Mouse (Mus musculus) cerebellum, postnatal 36 days (tissue): ENCODE data around the gene Dtnb.
A peak's percentile ranks its signal among the peaks of the same experiment; 100 is the strongest.

Experiments
- DNase-seq, 2 experiments: peaks; one replicate each; pipeline ENCODE4 v3.0.0; 2021 to 2022; ENCODE audit warnings: mixed read lengths in 2 of 2

The Dtnb gene

DNA sequence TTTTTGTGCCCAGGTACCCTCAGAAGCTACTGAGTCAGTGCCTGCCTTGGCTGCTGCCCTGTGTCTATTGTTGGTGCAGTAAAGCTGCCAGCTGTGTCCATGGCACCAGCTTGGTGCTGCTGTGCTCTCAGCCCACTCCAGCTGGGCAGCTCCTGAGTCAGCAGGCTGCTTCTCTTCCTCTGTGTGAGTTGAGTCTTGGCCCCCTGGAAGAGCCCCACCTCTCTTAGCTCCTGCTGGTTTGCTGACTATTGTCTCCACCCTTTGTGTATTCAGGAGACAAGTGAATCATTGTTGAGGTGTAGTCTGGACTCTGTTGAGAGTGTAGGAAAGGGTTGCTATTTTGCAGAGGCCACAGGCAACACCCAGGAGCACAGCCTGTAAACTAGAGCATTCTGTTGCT lies 90.5 kb downstream of the Dtnb start:
- no peak for DNase-seq

DNA sequence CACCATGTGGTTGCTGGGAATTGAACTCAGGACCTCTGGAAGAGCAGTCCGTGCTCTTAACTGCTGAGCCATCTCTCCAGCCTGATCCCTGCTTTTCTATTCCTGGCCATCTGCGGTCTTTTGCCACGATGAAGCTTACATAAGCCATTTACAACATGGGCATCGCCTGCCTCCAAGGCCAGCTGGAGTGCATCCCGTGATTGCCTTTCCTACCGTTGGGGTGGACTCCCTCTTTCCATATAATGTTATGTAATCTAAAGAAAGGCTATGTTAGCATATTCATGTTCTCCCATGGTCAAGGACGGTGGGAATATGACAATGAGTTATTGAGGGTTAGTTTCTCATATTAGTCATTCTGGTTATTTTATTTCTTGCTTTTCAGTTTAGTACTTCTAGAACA lies 91.2 kb downstream of the Dtnb start:
- DNase-seq = peak in 1 of 2 experiments; percentile 30

DNA sequence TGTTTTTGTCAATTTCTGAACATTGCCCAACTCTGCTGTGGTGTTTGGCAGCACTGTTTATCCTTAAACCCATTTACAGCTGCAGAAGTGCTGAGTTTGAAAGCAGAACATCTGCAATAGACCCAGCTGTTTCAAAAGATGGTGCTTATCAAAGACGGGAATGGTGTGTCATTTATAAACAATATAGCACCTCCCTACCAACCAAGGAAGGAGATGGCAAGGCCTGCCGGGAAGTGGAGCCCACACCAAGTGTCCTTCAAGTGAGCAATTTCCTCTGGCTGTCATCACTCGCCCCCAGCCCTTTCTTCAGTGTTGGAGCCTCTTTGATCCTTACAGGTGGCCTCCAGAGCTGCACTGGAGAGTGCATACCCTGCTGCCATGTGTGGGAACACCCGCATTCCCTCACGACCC lies 97.8 kb downstream of the Dtnb start:
- DNase-seq = no peak

DNA sequence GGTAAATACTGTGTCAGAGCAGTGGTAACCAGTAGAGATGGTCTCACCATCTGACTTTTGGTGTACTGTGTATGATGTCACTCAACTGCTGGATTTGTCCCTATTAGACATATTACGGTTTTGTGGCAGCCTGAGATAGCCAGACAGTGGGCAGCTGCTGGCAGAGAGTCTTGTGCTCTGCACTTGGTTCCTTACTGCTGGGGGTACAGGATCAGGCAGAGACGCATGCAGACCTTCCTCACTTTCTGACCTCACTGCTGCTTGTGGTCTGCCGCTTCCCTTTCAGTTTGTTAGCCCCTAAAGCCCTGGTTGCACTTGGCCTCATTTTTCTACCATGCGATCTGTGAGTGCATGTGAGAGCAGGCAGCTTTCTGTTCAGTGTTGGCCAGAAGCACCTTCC lies 98.9 kb downstream of the Dtnb start:
- DNase-seq = no peak

DNA sequence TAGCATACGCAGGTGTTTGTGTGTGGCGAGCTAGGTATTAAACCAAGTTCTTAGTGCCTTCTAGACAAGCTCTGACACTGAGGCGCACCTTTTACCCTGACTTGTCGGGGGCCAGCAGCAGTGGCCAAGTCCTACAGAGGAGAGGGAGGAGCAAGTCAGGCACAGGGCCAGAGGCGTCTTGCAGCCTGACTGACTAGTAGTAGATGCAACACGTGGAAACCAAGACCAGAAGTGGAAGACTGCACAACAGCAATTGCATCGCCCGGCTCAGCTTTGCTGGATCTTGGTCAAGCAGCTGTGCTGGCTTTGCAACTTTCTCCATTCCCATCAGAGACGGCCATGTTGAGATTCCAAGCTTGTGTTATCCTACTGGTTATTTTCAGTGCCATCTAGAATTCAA lies 100.6 kb downstream of the Dtnb start:
- DNase-seq = no peak

DNA sequence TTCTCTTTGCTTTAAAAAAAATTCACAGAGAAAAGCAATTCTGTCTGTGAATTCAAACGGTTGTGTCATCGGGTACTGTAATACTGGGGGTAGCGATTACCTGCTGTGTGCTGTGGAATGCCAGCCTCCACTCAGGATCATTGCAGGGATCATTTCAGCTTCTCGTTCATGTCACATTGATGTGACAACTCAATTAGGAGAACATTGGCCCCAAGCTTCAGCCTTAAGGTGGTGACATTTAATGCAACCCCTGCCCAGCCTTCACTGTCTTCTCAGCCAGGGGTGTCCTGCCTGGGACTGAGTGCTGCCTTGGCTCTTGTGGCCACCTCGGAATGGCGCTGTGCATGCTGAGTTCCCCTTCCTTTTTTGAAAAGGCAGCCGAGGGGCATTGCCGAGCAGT lies 101.7 kb downstream of the Dtnb start:
- DNase-seq = no peak

DNA sequence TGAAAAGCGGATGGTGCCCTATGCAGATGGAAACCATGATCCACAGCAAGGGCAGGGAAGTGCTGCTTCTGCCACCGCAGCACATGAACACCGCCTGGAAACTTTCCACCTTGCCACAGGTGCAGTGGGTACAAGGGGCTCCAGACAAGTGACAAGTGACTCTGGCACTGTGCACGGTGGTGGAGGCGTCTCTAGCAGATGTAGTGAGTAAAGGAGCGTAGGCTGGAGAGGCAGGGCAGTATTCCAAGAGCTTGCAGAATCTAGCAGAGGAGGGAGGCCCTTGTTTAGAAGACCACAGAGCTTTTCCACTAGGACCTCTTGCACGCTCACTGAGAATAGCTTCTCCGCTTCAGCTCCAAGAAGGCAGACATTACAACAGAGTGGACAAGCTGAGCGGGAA lies 102.7 kb downstream of the Dtnb start:
- no peak for DNase-seq

DNA sequence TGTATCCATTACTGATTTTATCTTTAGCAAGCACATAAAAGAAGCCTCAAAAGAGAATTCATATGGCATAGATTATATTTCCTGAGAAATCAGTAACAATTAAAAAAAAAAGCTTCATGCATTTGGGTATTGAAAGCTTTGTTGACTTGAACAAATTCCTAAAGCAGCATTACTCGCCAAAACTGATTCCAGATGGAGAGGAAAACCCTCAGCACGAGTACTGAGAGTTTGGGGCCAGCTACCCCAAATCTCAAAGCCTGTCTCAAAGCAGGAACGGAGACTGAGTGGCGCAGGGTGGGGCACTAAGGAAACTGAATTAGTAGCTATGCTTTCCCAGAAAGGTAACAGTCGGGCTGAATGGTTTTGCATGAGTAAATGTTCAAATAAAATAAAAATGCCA lies 108.5 kb downstream of the Dtnb start:
- DNase-seq = no peak

DNA sequence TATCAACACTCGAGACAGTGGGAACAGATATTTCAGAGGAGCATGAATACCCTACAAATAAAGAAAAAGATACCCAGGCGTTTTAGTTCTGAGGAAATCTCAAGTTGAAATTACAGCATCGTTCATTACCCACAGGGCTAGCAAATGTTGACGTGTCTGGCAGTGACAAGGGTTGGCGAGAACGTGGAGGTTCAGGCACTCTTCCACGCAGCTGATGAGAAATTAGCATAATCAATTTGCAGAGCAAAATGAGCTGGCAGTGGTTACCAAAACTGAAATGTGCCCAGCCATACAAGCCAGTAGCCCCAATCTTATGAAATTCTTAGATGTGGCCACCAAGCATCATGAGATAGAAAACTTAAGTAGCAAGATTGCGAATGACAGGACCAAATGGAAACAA lies 110.9 kb downstream of the Dtnb start:
- no peak for DNase-seq

DNA sequence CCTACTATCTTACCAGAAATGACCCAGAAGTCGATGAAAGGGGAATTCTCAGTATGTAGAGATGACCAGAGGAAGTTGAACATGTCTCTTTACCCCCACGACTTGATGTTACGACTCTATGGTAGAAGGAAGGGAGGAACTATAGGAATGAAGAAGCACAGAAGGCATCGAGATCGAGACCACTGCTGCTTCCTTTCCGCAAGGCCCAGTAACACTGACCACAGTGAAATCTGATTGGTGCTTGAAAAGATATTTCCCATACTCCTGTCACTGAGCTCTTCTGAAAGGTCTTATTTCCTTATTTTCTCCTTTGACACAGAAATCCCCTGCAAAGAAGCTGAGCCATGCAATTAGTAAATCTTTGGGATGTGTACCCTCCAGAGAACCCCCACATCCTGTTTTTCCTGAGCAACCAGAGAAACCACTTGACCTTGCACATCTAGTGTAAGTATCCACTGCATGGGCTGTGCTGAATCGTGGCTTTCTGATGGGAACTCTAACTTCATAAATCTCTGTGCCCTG lies 114.3 kb downstream of the Dtnb start:
- DNase-seq = no peak

DNA sequence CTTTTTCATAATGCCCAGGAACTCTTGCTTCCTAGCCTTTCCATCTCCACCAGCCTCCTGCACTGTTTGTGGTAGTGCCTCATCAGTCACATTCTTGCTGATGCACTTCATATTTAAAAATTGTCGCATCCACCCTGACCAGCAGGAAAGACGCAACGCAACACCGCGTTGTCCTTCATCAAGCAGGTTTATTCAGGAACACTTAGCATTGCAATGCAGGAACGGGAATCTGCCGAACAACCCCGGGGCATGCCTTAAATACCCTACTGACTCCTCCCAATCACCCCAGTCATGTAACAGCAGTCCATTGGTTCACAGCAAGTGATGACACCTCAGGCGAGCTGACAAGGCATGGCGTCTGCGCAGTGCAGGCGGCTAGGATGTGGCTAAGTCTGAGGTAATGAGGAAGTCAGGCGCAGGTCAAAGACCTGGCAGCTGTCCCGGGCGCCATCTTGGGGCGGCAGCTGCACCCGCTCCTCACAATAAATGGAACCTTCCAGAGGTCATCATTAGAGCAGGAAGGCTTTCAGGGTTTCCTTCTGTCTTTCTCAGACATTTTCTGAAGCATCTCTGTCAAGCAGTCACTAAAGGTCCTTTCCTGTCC lies 118.8 kb downstream of the Dtnb start:
- peak in 1 of 2 experiments; percentile 15 for DNase-seq

DNA sequence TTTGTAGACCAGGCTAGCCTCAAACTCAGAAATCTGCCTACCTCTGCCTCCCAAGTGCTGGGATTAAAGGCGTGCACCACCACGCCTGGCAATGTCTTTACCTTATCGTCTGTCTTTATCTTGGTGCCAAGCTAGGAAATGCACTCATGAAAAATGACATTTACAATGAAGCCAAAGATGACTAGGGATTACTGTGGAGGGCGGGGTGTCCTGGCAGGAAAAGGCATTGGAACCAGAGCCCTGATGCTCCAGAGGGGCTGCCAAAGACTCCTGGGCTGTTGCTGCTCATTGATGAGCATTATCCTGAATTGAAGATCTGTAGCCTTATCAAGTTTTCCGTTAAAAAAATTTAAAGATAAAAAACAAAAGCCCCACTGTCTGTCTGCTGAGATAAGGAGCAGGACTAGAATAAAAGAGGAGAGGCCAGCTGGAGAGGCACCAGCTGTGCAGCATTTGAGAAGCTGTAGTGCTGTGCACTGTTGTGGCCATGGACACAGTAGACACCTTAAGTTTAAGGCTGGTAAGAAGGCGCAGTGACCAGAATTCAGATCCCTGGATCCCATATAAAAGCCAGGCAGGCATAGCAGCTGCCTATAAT lies 120.7 kb downstream of the Dtnb start:
- peak; percentile 23 to 39 for DNase-seq

DNA sequence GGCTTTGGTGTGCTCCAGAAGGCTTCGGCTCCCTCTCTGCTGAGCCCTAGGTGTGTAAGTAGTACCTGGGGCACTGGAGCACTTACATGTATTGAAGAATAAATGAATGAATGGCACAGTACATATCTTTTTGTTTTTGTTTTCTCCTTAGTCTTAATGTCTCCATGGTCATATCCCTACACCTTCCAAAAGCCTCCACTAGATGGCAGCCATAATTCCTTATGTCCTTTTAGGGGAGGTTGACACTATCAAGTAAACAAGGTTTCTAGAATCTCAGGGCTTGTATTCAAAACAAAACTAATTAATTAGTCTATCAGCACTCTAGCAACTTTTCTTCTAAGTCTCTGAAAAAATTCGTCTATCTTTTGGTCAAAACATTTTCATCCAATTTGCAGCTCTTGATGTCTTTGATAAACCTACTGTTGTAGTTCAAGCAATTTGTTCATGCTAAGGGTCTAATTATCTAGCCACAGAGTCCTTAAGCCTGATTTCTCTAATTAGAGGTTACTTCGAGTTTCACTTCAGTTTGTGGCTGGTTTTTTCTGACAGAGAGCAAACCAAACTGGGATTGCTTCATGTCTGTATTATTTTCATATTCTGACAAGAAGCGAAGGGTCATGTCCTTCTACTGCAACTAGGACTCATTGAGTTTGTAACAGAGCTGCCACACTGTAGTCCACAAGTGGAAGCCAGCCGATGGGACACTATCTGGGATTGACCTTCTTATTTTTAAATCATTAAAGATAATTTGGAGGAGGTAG lies 123.7 kb downstream of the Dtnb start:
- peak in 1 of 2 experiments; percentile 65 for DNase-seq

DNA sequence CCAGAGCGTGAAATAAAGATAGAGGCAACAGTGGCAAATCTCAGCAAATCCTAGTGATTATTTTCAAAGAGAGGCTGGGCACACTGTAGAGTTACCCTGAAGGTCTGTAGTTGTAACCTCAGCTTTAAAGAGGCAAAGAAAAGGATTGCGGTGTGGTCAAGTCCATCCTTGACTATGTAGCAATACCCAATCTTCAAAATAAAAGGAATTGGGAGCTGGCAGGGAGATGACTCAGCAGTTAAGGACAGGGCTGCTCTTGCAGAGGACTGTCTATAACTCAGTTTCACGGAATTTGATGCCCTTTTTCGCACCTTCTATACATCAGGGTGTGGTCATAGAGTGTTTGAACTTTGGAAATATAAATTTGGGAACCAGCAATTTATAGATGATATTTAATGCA lies 128.3 kb downstream of the Dtnb start:
- DNase-seq = no peak

DNA sequence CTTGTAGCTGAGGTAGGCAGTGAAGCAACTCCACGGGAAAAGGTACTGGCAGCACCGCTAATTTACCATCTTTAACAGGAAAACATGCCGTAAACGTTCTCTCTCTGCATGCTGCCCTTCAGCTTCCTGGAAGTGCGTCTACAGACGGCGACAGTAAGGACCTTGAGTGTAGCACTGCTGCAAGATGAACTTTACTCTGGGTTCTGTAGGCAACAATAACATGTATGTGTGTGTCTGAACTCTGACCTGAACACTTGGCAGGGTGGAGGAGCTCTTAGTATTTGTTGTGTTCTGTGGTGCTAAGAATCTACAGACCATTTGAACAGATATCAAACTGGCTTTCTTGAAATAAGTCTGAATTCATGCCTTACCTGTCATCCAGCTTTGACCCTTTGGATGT lies 130.7 kb downstream of the Dtnb start:
- no peak for DNase-seq

DNA sequence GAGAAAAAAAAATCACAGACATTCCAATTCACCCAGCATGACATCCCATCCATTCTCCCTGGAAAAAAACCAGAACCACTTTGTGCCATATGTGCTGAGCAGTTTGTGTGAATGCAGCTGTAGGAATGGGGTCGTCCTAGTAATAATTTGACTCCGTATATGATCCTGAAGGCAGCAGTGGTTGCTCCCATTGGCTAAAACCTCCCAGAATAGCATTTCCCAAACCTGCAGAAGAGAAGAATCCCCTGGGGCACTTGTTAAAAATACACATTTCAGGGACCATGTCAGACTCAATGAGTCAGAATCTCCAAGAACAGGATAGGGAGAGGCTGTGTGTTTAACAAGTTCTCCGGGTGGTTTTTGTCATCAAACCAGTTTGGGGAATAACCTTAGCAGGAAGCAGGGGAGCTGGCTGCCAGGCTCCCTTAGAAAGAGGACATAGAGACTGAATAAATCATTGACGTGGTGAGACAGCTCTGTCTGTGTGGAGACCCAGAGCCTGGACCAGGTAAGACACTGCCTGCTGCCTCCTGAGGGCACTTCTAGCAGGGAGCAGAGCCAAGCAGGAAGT lies 147.1 kb downstream of the Dtnb start:
- DNase-seq = peak in 1 of 2 experiments; percentile 25

DNA sequence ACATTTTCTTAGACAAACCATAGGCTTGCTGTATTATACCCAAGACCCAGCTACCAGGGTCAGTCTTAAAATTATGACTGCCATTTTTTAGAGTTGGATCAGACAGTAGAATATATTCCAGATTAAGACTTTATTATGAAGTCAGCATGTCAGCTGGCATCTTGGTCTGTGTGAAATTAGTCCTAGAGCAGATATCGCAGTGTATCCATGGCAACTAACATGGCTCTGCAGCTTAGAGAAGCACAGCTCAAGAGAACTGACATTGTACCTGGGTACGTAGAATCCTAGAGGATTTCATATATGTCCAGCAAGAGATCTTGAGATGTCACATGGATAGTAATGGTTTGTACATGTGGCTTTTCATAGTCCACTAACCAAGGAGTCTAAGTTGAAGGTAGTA lies 148.3 kb downstream of the Dtnb start:
- no peak for DNase-seq

DNA sequence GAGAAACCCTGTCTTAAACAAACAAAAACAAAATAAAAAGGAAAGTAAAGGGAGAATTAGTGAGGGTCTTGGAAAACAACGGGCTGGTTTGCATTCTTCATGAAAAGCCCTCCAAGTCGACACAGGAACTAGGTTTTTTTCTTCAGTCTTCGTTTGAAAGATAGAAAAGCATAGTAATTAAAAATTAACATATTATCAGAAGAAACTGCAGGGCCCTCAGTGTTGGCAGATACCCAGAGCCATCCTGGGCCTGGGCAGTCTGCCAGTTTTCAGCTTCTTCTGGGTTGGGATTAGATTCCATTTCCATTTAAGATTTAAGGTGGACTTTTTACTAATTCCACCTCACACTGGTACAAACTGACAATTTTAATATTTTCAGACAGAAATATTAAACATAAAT lies 151.6 kb downstream of the Dtnb start:
- peak; percentile 79 to 80 for DNase-seq

DNA sequence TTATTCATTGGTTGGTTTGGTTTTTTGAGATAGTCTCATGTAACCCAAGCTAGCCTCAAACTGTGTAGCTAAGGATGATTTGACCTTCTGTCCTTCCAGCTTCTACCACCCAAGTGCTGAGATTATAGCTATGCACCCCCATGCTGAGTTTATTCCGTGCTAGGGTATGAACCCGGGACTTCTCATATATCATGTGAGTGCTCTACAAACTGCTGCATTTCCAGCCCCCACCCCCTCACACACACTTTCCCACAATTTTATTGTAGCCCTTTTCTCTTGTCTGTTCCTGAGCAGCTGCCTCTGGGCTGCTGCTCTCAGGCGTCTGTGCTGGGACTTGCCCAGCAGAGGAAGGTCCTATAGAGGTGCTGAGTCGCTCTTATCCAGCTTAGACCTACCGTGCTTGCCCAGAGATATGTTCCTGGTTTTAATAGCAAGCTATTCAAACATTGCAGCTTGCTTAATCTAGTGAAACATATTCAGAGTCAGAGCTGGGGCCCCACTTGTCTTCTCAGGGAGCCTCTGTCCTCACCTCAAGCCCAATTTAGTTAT lies 152.7 kb downstream of the Dtnb start:
- DNase-seq = no peak

DNA sequence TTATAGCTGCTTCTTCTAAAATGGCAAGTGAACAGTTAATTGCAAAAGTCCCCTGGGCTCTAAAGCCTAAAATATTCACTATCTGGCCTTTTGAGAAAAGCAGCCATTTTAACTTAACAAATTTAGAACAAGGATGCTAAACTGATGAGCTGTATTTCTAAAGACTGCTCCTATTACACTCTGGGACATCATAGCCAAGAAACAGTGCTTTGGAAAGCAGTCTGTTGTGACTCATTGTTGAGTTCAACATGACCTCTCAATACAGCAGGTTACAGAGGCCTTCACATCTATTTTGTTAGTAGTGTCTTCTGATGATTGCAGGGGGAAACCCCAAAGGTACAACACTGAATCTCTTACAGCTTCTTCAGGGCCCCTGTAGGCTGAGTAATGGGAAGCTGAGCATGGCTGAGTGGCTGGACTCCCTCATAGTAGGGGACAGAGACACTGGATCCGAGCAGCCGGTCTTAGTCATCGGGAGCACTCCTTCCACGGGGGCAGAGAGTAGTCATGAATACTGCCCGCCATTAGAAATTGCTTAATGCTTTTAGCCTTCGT lies 157.4 kb downstream of the Dtnb start:
- no peak for DNase-seq

DNA sequence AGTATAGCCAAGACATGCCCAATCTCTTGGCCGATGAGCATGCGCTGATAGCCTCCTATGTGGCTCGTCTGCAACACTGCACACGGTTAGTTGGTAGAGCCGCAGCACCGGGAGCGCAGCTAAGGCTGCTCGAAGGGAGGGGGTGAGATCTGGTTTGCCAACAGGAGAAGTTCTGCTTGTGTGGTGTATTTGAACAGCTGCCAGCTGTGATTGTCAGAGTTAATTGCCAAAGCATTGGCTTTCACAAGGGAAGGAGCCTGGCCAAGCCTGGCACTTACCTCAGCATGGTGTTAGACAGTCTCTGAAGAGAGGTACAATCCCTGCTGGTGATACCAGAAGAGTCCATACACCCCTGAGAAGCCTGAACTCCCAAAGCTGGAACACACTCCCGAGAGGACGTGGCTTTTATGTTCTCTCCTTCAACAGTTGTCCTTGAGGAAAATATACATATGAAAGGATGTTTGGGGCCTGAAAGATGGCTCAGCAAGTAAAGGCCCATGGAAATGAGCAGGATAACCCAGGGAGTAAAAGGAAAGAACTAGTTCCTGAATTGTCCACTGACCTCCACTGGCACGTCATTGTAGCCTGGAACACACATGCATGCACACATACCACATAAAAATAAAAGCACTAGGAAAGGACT lies 160.6 kb downstream of the Dtnb start:
- DNase-seq = peak; percentile 23 to 27

DNA sequence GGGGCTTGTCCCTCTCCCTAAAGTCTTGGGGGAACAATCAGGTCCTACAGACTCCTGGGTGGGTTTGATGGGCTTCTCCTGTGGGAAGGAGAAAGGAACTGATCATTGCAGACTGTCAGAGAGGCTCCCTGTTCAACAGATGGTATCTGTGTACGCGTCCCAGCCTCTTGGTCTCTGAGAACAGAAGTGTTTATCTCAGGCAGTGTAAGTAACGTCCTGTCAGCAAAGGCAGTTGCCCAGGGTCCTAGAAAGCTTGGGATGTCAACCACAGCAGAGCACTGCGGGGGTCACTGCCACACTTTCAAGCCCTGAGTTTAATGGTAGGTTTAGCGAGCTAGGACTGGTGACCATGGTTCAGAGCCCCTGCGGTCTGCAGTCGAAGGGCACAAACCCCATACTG lies 161.1 kb downstream of the Dtnb start:
- no peak for DNase-seq

DNA sequence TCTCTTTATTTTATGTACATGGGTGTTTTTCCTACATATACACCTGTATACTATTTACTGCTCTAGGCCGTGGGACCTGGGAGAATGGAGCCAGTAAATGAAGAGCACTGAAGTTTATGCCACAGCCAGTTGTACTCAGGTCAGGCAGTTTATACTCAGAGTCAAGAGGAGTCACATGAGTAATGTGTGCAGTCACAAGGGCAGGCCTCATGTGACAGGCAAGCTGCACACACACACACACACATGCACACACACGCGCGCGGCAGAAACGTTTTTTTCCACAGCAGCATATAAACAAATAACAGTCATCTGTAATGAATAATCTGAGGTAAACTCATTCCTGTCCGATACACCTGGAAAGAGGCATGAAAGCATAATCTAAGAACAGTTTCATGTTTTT lies 164.8 kb downstream of the Dtnb start:
- no peak for DNase-seq
